Mouse (Mus musculus) midbrain, embryonic 12.5 days (tissue): ENCODE data around the gene Glcci1. TPM values are rescaled to one million over a fixed set of nuclear protein-coding genes. Genes with fewer than 3 reads are reported as not detected.

Source experiments
- ATAC-seq: fragments of 200-750 bp; cut with Nextera tagmentation; 2 replicates; pipeline ENCODE4 v1.8.0; 2017; ENCODE audit warnings: low read depth, moderate TSS enrichment, moderate library complexity; ENCODE audit not compliant: low FRiP score
- H3K27ac ChIP-seq: fragments of 300-500 bp; sonication (generic); replicated peaks from 2 replicates; pipeline ENCODE4 v1.5.1; 2016; ENCODE audit warnings: mild to moderate bottlenecking
- H3K27me3 ChIP-seq: fragments of 300-500 bp; sonication (generic); 2 replicates; pipeline ENCODE4 v1.6.1; 2016; ENCODE audit warnings: mild to moderate bottlenecking
- H3K36me3 ChIP-seq: fragments of 300-500 bp; sonication (generic); 2 replicates; pipeline ENCODE4 v1.6.1; 2016
- H3K4me1 ChIP-seq: fragments of 300-500 bp; sonication (generic); 2 replicates; pipeline ENCODE4 v1.6.1; 2016
- H3K4me2 ChIP-seq: fragments of 300-500 bp; sonication (generic); replicated peaks from 2 replicates; pipeline ENCODE4 v1.6.1; 2016; ENCODE audit warnings: mild to moderate bottlenecking, moderate library complexity
- H3K4me3 ChIP-seq: fragments of 300-500 bp; sonication (generic); 2 replicates; pipeline ENCODE4 v1.5.1; 2016; ENCODE audit warnings: mild to moderate bottlenecking
- H3K9ac ChIP-seq: fragments of 300-500 bp; sonication (generic); replicated peaks from 2 replicates; pipeline ENCODE4 v1.6.1; 2016; ENCODE audit warnings: mild to moderate bottlenecking, moderate library complexity
- H3K9me3 ChIP-seq: fragments of 300-500 bp; sonication (generic); 2 replicates; pipeline ENCODE4 v1.6.1; 2016; ENCODE audit warnings: mild to moderate bottlenecking
- WGBS: fragments of 180-500 bp; shearing (Covaris S2); methylation state at CpG from one replicate; pipeline ENCODE4 v1.1.7; 2016; 5-methylcytosine and 5-hydroxymethylcytosine counted together
- polyA plus RNA-seq: library from polyadenylated mRNA; unstranded; fragments of >200 nt; fragmentation: Nextera tagmentation; extraction: Ambion mirVana; gene quantifications from 2 replicates; pipeline ENCODE4 v1.2.1, GENCODE M21; 2016

The Glcci1 gene
- polyA plus RNA-seq, 1 experiment from 2014 or later, result 20.8 TPM

- Histone ChIP-seq H3K9ac (no peak overlapping the region), H3K27ac (no peak overlapping the region), H3K36me3 (no peaks in the 10 kb centered on the region), H3K9me3 (no peaks in the 10 kb centered on the region), H3K4me1 (peaks cover 9% of the 10 kb centered on the region), H3K4me3 (no peak overlapping the region), H3K4me2 (no peak overlapping the region), H3K27me3 (no peaks in the 10 kb centered on the region)
- 93% methylated on average over 17 of the region's 17 CpGs for WGBS
- ATAC-seq, result no peak
Observed at GRCm38 (mm10) chr6:8484437-8485275, 24.7 kb upstream of the Glcci1 start.

GRCm38 (mm10) chr6:8485414-8486175 lies 23.8 kb upstream of the Glcci1 start:
- H3K27ac ChIP-seq, result no peak overlapping the region
- no peaks in the 10 kb centered on the region for H3K9me3 ChIP-seq
- peaks cover 9% of the 10 kb centered on the region for H3K4me1 ChIP-seq
- H3K4me2 ChIP-seq, result no peak overlapping the region
- 88% methylated on average over 16 of the region's 16 CpGs for WGBS
- no peaks in the 10 kb centered on the region for H3K36me3 ChIP-seq
- ATAC-seq, result no peak
- H3K9ac ChIP-seq, result no peak overlapping the region
- H3K4me3 ChIP-seq, result no peak overlapping the region
- no peaks in the 10 kb centered on the region for H3K27me3 ChIP-seq

GRCm38 (mm10) chr6:8486391-8487043 lies 22.9 kb upstream of the Glcci1 start:
- peak; percentile 39; the same call in 1 of the 2 replicates for ATAC-seq
- WGBS, result 72% methylated on average over 17 of the region's 17 CpGs
- no peak overlapping the region for H3K9ac ChIP-seq
- H3K27ac ChIP-seq, result peak overlapping the region; percentile 32; the same call in 1 of the 2 replicates
- H3K4me2 ChIP-seq, result peak overlapping the region; percentile 24; the same call in 1 of the 2 replicates
- H3K27me3 ChIP-seq, result no peaks in the 10 kb centered on the region
- H3K36me3 ChIP-seq, result no peaks in the 10 kb centered on the region
- no peak overlapping the region for H3K4me3 ChIP-seq
- H3K9me3 ChIP-seq, result no peaks in the 10 kb centered on the region
- peaks cover 9% of the 10 kb centered on the region for H3K4me1 ChIP-seq

- 31% methylated on average over 20 of the region's 20 CpGs for WGBS
- no peak overlapping the region for H3K9ac ChIP-seq
- peak; percentile 70; the same call in 1 of the 2 replicates for ATAC-seq
- no peak overlapping the region for H3K4me3 ChIP-seq
- H3K4me1 ChIP-seq, result peaks cover 9% of the 10 kb centered on the region
- H3K36me3 ChIP-seq, result no peaks in the 10 kb centered on the region
- peak overlapping the region; percentile 32 for H3K27ac ChIP-seq
- H3K27me3 ChIP-seq, result no peaks in the 10 kb centered on the region
- H3K4me2 ChIP-seq, result peak overlapping the region; percentile 24; the same call in 1 of the 2 replicates
- no peaks in the 10 kb centered on the region for H3K9me3 ChIP-seq
Observed at GRCm38 (mm10) chr6:8487044-8487853, 22.2 kb upstream of the Glcci1 start.

GRCm38 (mm10) chr6:8488249-8488648 lies 21.2 kb upstream of the Glcci1 start:
- no peak overlapping the region for H3K27ac ChIP-seq

GRCm38 (mm10) chr6:8489266-8489665 lies 20.1 kb upstream of the Glcci1 start:
- Histone ChIP-seq H3K36me3 (no peaks in the 10 kb centered on the region), H3K4me1 (peaks cover 9% of the 10 kb centered on the region), H3K27me3 (no peaks in the 10 kb centered on the region), H3K9me3 (no peaks in the 10 kb centered on the region), H3K4me2 (no peak overlapping the region), H3K4me3 (no peak overlapping the region), H3K9ac (no peak overlapping the region), H3K27ac (no peak overlapping the region)
- 66% methylated on average over 7 of the region's 7 CpGs for WGBS
- ATAC-seq, result no peak

More at GRCm38 (mm10) chr6:8488249-8488648, 21.2 kb upstream of the Glcci1 start:
- Histone ChIP-seq H3K4me1 (peaks cover 9% of the 10 kb centered on the region), H3K36me3 (no peaks in the 10 kb centered on the region), H3K9me3 (no peaks in the 10 kb centered on the region), H3K4me3 (no peak overlapping the region), H3K4me2 (no peak overlapping the region), H3K27me3 (no peaks in the 10 kb centered on the region), H3K9ac (no peak overlapping the region)
- no peak for ATAC-seq
- WGBS, result 70% methylated on average over 5 of the region's 5 CpGs

- Histone ChIP-seq H3K4me2 (no peak overlapping the region), H3K27me3 (no peaks in the 10 kb centered on the region), H3K4me1 (peaks cover 9% of the 10 kb centered on the region), H3K9ac (no peak overlapping the region), H3K9me3 (no peaks in the 10 kb centered on the region), H3K36me3 (no peaks in the 10 kb centered on the region), H3K27ac (no peak overlapping the region), H3K4me3 (no peak overlapping the region)
- no peak for ATAC-seq
- 80% methylated on average over 1 of the region's 1 CpGs for WGBS
Observed at GRCm38 (mm10) chr6:8489938-8490585, 19.3 kb upstream of the Glcci1 start.

GRCm38 (mm10) chr6:8492248-8492647 lies 17.2 kb upstream of the Glcci1 start:
- WGBS, result 93% methylated on average over 3 of the region's 3 CpGs
- ATAC-seq, result no peak
- Histone ChIP-seq H3K9me3 (no peaks in the 10 kb centered on the region), H3K4me3 (no peak overlapping the region), H3K36me3 (no peaks in the 10 kb centered on the region), H3K4me2 (no peak overlapping the region), H3K27ac (no peak overlapping the region), H3K4me1 (peaks cover 3% of the 10 kb centered on the region; the same call in 1 of the 2 replicates), H3K27me3 (no peaks in the 10 kb centered on the region), H3K9ac (no peak overlapping the region)

GRCm38 (mm10) chr6:8495109-8495826 lies 14.1 kb upstream of the Glcci1 start:
- Histone ChIP-seq H3K9me3 (peaks cover 7% of the 10 kb centered on the region; the same call in 1 of the 2 replicates), H3K9ac (no peak overlapping the region), H3K27ac (no peak overlapping the region), H3K27me3 (no peaks in the 10 kb centered on the region), H3K4me3 (no peak overlapping the region), H3K4me2 (no peak overlapping the region), H3K4me1 (no peaks in the 10 kb centered on the region), H3K36me3 (no peaks in the 10 kb centered on the region)
- no peak for ATAC-seq
- 79% methylated on average over 5 of the region's 5 CpGs for WGBS

GRCm38 (mm10) chr6:8495827-8496222 lies 13.6 kb upstream of the Glcci1 start:
- Histone ChIP-seq H3K9me3 (peaks cover 7% of the 10 kb centered on the region; the same call in 1 of the 2 replicates), H3K4me2 (no peak overlapping the region), H3K4me3 (no peak overlapping the region), H3K27ac (no peak overlapping the region), H3K4me1 (no peaks in the 10 kb centered on the region), H3K27me3 (no peaks in the 10 kb centered on the region), H3K9ac (no peak overlapping the region), H3K36me3 (no peaks in the 10 kb centered on the region)
- 90% methylated on average over 4 of the region's 4 CpGs for WGBS
- no peak for ATAC-seq
